Mouse (Mus musculus): ENCODE measurements at regions not wholly inside any gene's neighbourhood (a gene's known extent, or its start where the extent isn't known, plus 50 kb on each side); places are given as distances from the start of the nearest gene placed in this dataset.

GRCm38 (mm10) chrX:68313486-68313885 lies 364.9 kb upstream of the Fmr1 start:
- peak; percentile 68 for DNase-seq (ENCODE audit: low read depth, low spot score)
